Mouse (Mus musculus) small intestine, adult 2 months (tissue): ENCODE results near the gene Foxp1. TPM values are rescaled to one million over a fixed set of nuclear protein-coding genes. Genes with fewer than 3 reads are reported as not detected.

ENCODE experiments used
- H3K27ac ChIP-seq: fragments of 200-500 bp; 2 replicates; pipeline ENCODE4 v1.5.1; 2012; ENCODE audit warnings: low read depth, low read length, control low read depth, inconsistent platforms; ENCODE audit not compliant: insufficient read depth
- H3K27me3 ChIP-seq: fragments of 200-500 bp; 2 replicates; pipeline ENCODE4 v1.6.1; 2012; ENCODE audit warnings: mild to moderate bottlenecking, moderate library complexity, low read length, inconsistent platforms; ENCODE audit not compliant: control insufficient read depth, insufficient read depth
- H3K36me3 ChIP-seq: fragments of 200-500 bp; 2 replicates; pipeline ENCODE4 v1.6.1; 2012; ENCODE audit warnings: mild to moderate bottlenecking, low read length, control low read depth, inconsistent platforms; ENCODE audit not compliant: control insufficient read depth, insufficient read depth
- H3K4me1 ChIP-seq: fragments of 200-500 bp; 2 replicates; pipeline ENCODE4 v1.6.1; 2012; ENCODE audit warnings: low read length, inconsistent platforms, mixed read lengths; ENCODE audit not compliant: control insufficient read depth, insufficient read depth, insufficient read length
- H3K4me3 ChIP-seq: fragments of 200-500 bp; 2 replicates; pipeline ENCODE4 v1.5.1; 2012; ENCODE audit warnings: low read depth, mild to moderate bottlenecking, control low read depth, inconsistent platforms, low read length, moderate library complexity
- CTCF ChIP-seq: fragments of 200-500 bp; IDR thresholded peaks from 2 replicates; pipeline ENCODE4 v1.5.1; 2012; ENCODE audit warnings: low read depth, mild to moderate bottlenecking, control low read depth, inconsistent platforms, low read length, moderate library complexity, mixed read lengths; ENCODE audit not compliant: insufficient replicate concordance, insufficient read length; ENCODE audit errors: extremely low read depth
- POLR2A ChIP-seq: fragments of 200-500 bp; IDR thresholded peaks from 2 replicates; pipeline ENCODE4 v1.6.1; 2012; ENCODE audit warnings: low read depth, mild to moderate bottlenecking, control low read depth, inconsistent platforms, low read length, moderate library complexity
- WGBS: fragments of 180-500 bp; shearing (Covaris S2); methylation state at CpG from one replicate; pipeline ENCODE4 v1.1.7; 2018; 5-methylcytosine and 5-hydroxymethylcytosine counted together
- polyA plus RNA-seq: library from polyadenylated mRNA; depleted of rRNA; stranded (reverse); fragments of >200 nt; gene quantifications from 2 replicates; pipeline ENCODE4 v1.2.3, GENCODE M21; 2012

The Foxp1 gene
- polyA plus RNA-seq, 1 experiment = 52.2 TPM

DNA sequence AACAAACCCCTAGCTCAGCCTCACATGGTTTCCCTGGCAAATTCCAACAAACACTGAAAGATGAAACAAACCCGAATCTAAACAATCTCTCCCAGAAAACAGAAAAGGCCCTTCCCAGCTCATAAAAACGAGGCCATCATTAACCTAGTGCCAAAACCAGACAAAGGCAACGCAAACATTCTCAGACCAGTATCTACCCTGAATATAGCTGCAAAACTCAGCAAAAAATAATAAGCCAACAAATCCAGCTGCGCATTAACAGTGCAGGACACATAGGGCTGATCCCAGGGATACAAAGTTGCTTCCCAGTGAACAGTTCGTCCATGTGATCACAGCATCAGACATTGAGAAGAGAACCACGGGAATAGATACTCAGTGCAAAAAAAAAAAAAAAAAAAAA lies 22.9 kb upstream of the Foxp1 start:
- H3K36me3 ChIP-seq = no peaks in the 10 kb centered on the region
- no peaks in the 10 kb centered on the region; the same call in 1 of the 2 replicates for H3K4me1 ChIP-seq
- H3K27ac ChIP-seq = no peak overlapping the region
- H3K27me3 ChIP-seq = no peaks in the 10 kb centered on the region
- no peak overlapping the region for H3K4me3 ChIP-seq
- no peak for TF ChIP-seq POLR2A
- no peak for TF ChIP-seq CTCF
- WGBS = 65% methylated on average over 6 of the region's 6 CpGs

DNA sequence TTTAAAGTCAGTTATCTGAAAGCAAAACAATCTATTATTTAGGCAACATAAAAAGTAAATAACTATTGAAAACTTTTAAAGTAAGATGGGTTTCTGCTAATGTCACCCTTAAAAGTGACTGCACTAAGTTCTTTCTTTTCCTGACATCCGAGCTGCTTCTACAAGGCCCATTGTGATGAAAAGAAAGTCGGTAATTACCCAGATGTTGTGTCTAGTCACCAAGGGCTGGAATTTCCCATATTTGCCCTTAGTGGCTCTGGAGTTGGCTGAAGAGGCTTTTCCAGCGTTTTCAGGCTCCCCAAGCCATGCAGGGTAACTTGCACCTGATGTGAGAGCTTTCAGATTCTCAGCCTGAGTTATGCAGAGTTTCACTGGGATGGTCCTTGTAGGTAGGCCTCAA lies 18.6 kb upstream of the Foxp1 start:
- no peaks in the 10 kb centered on the region; the same call in 1 of the 2 replicates for H3K4me1 ChIP-seq
- 61% methylated on average over 3 of the region's 3 CpGs for WGBS
- no peak for TF ChIP-seq CTCF
- TF ChIP-seq POLR2A = no peak
- no peak overlapping the region for H3K4me3 ChIP-seq
- H3K36me3 ChIP-seq = no peaks in the 10 kb centered on the region
- no peaks in the 10 kb centered on the region for H3K27me3 ChIP-seq
- no peak overlapping the region for H3K27ac ChIP-seq

DNA sequence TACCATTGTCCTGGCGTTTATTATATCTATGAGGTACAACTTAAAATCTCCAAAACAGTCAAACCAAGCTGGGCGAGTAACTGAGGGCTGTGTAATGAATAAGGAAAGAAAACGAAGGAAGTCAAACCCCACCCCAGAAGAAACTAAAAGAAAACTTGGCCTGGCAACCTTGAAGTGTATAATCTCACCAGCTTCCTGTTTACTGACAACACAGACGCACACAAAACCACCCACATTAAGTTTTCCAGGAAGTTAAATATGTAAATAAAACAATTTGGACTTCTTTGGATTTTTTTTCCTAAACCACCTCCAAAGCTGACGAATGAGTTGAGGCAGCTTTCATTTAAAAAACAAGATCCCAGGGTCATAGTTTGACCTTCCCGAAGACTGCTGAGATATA lies 18.1 kb upstream of the Foxp1 start:
- TF ChIP-seq POLR2A (no peak), CTCF (no peak)
- WGBS = 66% methylated on average over 6 of the region's 6 CpGs
- no peaks in the 10 kb centered on the region for H3K36me3 ChIP-seq

DNA sequence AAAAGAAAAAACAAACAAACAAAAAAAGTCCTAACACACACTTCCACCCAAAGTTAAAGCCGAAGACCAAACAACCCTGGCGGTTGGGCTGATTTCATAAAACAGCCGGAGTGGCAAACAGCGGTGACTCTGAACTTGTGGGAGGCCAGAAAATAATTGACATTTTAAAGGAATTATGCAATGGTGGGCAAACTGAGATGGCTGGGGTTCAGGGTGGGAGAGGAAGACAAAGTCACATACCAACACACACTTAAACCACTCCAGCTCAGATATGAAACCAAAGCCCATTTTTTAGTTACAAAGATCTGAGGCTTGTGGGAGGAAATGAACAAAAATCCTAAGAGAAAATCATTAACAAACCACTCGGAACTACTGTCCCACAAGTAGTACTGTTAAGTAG lies 17.6 kb upstream of the Foxp1 start:
- H3K4me1 ChIP-seq = no peaks in the 10 kb centered on the region; the same call in 1 of the 2 replicates
- no peak overlapping the region; the same call in 1 of the 2 replicates for H3K27ac ChIP-seq
- no peaks in the 10 kb centered on the region for H3K27me3 ChIP-seq
- 86% methylated on average over 5 of the region's 5 CpGs for WGBS
- H3K36me3 ChIP-seq = no peaks in the 10 kb centered on the region
- H3K4me3 ChIP-seq = no peak overlapping the region
- no peak for TF ChIP-seq POLR2A

More for the DNA sequence above, 18.1 kb upstream of the Foxp1 start:
- Histone ChIP-seq H3K27ac (no peak overlapping the region; the same call in 1 of the 2 replicates), H3K4me1 (no peaks in the 10 kb centered on the region; the same call in 1 of the 2 replicates), H3K4me3 (no peak overlapping the region), H3K27me3 (no peaks in the 10 kb centered on the region)

DNA sequence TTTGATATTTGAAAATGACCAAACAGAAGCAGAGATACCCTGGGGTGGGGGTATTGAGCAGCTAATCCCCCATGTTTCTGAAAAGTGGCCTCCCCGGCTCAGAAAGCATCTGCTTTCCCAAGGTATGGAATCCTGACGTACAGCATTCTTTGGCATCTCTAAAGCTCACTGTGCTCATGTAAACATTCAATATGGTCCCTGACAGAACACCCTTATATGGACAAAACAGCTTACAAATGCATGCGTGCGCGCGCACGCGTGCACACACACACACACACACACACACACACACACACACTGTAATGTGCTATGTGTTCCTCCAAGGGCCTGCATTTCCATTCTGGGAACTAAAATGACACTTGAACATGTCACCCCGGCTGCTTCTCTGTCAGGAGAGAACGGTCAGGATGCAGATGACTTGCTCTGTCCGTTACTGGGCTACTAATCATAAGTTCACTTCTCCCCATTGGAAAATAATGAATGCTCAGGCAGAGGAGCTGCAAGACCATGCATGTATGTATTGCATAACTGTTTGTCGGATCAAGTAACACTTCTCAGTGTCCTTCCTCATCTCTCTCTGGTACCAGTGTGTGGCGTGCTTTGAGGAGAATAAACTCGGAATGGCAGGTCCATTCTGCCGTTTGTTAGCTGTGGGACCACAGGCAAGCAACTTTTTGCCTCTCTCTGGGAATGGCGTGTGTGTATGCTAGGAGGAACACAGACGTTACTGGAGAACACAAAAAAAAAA lies 15.8 kb upstream of the Foxp1 start:
- no peak overlapping the region for H3K27ac ChIP-seq
- H3K27me3 ChIP-seq = no peaks in the 10 kb centered on the region
- TF ChIP-seq POLR2A = no peak
- no peak for TF ChIP-seq CTCF
- no peak overlapping the region for H3K4me3 ChIP-seq
- WGBS = 81% methylated on average over 17 of the region's 17 CpGs
- no peaks in the 10 kb centered on the region for H3K36me3 ChIP-seq
- H3K4me1 ChIP-seq = no peaks in the 10 kb centered on the region; the same call in 1 of the 2 replicates

DNA sequence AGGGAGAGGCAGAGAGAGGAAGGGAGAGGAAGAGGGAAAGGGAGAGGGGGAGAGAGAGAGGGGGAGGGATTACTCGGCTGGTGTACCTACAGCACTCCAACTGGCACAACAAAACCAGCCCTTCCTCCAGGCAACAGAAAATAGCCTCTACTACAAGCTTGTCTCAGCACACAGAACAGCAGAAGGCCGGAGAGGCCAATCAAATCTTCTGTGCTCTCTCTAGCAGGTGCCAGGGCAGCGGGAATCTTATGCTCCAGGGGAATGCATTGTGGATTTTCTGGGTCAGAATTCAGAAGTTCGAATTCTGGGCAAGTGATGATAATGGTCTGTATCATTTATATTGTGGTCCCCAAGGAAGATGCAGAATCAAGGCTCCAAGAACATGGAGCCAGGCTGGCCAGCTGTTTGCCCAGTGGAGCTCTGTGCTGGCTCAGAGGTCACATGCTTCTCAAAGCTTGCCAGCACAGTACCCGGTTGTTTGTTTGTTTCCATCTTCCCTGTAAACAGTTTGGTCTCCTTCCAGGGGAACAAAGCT lies 11.8 kb upstream of the Foxp1 start:
- Histone ChIP-seq H3K4me1 (no peaks in the 10 kb centered on the region), H3K27ac (no peak overlapping the region), H3K4me3 (no peak overlapping the region), H3K27me3 (no peaks in the 10 kb centered on the region; the same call in 1 of the 2 replicates), H3K36me3 (no peaks in the 10 kb centered on the region)
- WGBS = 58% methylated on average over 5 of the region's 5 CpGs
- TF ChIP-seq POLR2A (no peak), CTCF (no peak)

DNA sequence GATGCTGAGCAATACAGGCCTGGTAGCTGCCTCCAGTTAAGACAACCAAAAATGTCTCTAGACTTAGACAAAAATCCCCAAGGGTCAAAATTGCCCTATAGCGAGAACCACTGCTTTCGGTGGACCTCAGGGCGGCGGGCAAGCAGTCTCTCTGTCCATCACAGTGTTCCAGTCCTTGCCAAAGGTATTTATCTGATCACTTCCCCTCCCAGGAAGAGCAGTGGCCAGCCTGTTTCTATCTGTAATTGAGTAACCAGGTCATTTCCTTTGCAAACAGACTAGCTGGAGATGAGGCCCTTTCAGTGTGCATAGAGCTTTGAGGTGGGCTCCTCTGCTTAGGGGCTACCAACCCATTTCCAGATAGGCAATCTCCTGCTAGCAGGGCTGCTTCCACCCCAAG lies 9.9 kb upstream of the Foxp1 start:
- Histone ChIP-seq H3K27me3 (no peaks in the 10 kb centered on the region; the same call in 1 of the 2 replicates), H3K27ac (no peak overlapping the region), H3K4me1 (peaks cover 2% of the 10 kb centered on the region; the same call in 1 of the 2 replicates), H3K36me3 (no peaks in the 10 kb centered on the region), H3K4me3 (no peak overlapping the region)
- TF ChIP-seq CTCF = no peak
- no peak for TF ChIP-seq POLR2A
- 60% methylated on average over 4 of the region's 4 CpGs for WGBS
